Mouse (Mus musculus): ENCODE results near the gene Rps17.

Rps17 gene

GRCm38 (mm10) chr7:81331851-81332250 is 13.2 kb downstream of the Rps17 start:
- DNase-seq (ENCODE audit: low spot score in 2 of 2): no peak

GRCm38 (mm10) chr7:81330767-81331166 is 14.3 kb downstream of the Rps17 start:
- DNase-seq (ENCODE audit: low spot score in 2 of 2): no peak

- no peak for DNase-seq (ENCODE audit: low spot score in 2 of 2)
These were observed 17.4 kb downstream of the Rps17 start for GRCm38 (mm10) chr7:81327661-81328060.

GRCm38 (mm10) chr7:81326859-81327258 is 18.2 kb downstream of the Rps17 start:
- DNase-seq (ENCODE audit: low spot score in 2 of 2): no peak

- DNase-seq (ENCODE audit: low spot score in 2 of 2): no peak
These were observed 19.0 kb downstream of the Rps17 start for GRCm38 (mm10) chr7:81326043-81326442.

GRCm38 (mm10) chr7:81321776-81322175 is 23.3 kb downstream of the Rps17 start:
- DNase-seq (ENCODE audit: low spot score in 2 of 2): no peak

- DNase-seq (ENCODE audit: low spot score in 2 of 2): no peak
These were observed 25.3 kb downstream of the Rps17 start for GRCm38 (mm10) chr7:81319749-81320148.

- peak in 1 of 2 experiments; percentile 15 for DNase-seq (ENCODE audit: low spot score in 2 of 2)
These were observed 29.5 kb downstream of the Rps17 start for GRCm38 (mm10) chr7:81315583-81315982.

GRCm38 (mm10) chr7:81311581-81311980 is 33.5 kb downstream of the Rps17 start:
- no peak for DNase-seq (ENCODE audit: low spot score in 2 of 2)

- DNase-seq (ENCODE audit: low spot score in 2 of 2): peak in 1 of 2 experiments; percentile 13
These were observed 33.9 kb downstream of the Rps17 start for GRCm38 (mm10) chr7:81311130-81311529.

- no peak for DNase-seq (ENCODE audit: low spot score in 2 of 2)
These were observed 35.8 kb downstream of the Rps17 start for GRCm38 (mm10) chr7:81309247-81309646.

GRCm38 (mm10) chr7:81307735-81308134 is 37.3 kb downstream of the Rps17 start:
- DNase-seq (ENCODE audit: low spot score in 2 of 2): no peak

GRCm38 (mm10) chr7:81304675-81305074 is 40.4 kb downstream of the Rps17 start:
- DNase-seq (ENCODE audit: low spot score in 2 of 2): no peak

GRCm38 (mm10) chr7:81304100-81304499 is 41.0 kb downstream of the Rps17 start:
- DNase-seq (ENCODE audit: low spot score in 2 of 2): no peak

GRCm38 (mm10) chr7:81303682-81304081 is 41.4 kb downstream of the Rps17 start:
- no peak for DNase-seq (ENCODE audit: low spot score in 2 of 2)

GRCm38 (mm10) chr7:81301323-81301722 is 43.7 kb downstream of the Rps17 start:
- DNase-seq (ENCODE audit: low spot score in 2 of 2): no peak

GRCm38 (mm10) chr7:81298206-81298605 is 46.8 kb downstream of the Rps17 start:
- no peak for DNase-seq (ENCODE audit: low spot score in 2 of 2)

- no peak for DNase-seq (ENCODE audit: low spot score in 2 of 2)
These were observed 49.9 kb downstream of the Rps17 start for GRCm38 (mm10) chr7:81295169-81295568.

Measured in heart, adult 9 months (tissue).